In the genomic region with DNA sequence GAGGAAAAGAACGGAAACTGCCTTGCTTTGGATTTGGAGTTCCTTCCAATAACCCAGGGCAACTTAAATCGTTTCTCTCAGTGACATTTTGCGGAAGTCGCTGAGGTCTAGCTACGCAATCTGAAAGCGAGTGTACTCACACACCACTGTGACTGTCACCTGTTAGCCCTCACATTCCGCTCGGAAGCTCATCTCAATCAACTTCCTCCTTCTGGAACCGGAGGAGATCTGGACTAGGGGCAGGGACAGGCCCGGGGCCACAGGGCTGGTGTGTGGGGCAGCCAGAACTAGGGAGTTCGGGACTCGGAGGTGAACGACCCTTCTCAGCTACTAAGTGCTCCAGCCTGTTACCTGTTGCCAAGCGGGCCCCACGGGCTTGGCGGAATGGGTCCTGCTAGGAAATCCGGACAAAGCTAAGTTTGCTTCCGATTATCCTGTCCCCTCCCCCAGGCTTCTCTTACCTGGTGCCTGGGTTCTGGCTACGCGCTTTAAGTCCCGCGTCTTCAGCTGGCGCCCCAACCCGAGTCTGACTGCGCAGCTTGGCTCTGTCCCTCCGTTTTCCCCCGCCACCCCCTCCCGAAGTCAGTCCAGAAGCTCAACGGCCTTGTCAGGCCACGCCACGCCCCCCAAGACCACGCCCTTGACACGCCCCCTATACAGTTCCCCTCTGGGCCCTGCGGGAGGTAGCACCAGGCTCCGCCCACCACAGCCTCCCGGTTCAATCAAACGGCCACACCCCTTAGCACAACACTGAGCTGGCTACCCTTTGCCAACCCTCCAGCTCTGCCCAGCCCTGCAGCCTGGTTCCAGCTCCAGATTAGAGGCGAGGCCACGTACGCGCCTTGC, we compare ENCODE assay signal across 8 mouse cellular contexts. TPM values are rescaled to one million over a fixed set of nuclear protein-coding genes. Genes with fewer than 3 reads are reported as not detected.
DNase-seq lines count a peak whose midpoint lies in the region; ATAC-seq and TF ChIP-seq lines count a peak whose summit lies in the region.

No protein-coding gene starts in this region.

- H3K4me1 ChIP-seq in cerebellum, adult 2 months (ENCODE audit: control insufficient read depth, insufficient read depth, low read length) = no peaks in the 10 kb centered on the region
- no peaks in the 10 kb centered on the region for H3K4me1 ChIP-seq in forebrain, postnatal 0 days (ENCODE audit: insufficient read depth)
- peaks cover 32% of the 10 kb centered on the region for H3K4me1 ChIP-seq in lung, embryonic 14.5 days (ENCODE audit: insufficient read depth)

- intact Hi-C loops in heart, postnatal 36 days (cut with DNase I) = no loop called here

- H3K36me3 ChIP-seq in forebrain, postnatal 0 days (ENCODE audit: insufficient read depth) = no peaks in the 10 kb centered on the region
- H3K36me3 ChIP-seq in lung, embryonic 14.5 days (ENCODE audit: insufficient read depth) = no peaks in the 10 kb centered on the region

- TF ChIP-seq CTCF in cerebellum, adult 2 months (IDR thresholded peaks at IDR 0.05; ENCODE audit: borderline replicate concordance, insufficient read depth, low read depth, low read length) = no peak
- no peak for TF ChIP-seq CTCF in forebrain, postnatal 0 days (IDR thresholded peaks at IDR 0.05; ENCODE audit: low read depth)
- no peak for TF ChIP-seq CTCF in layer of hippocampus, adult 2 months (conservative IDR thresholded peaks at IDR 0.05)
- TF ChIP-seq CTCF in lung, embryonic 14.5 days (IDR thresholded peaks at IDR 0.05; ENCODE audit: low read depth) = no peak

- peak overlapping the region; percentile 20 for H3K4me3 ChIP-seq in cerebellum, adult 2 months (replicated peaks; ENCODE audit: insufficient read depth, low read depth, low read length)
- peak overlapping the region; percentile 40 for H3K4me3 ChIP-seq in forebrain, postnatal 0 days (ENCODE audit: low read depth, low read length)
- H3K4me3 ChIP-seq in layer of hippocampus, adult 2 months = peak overlapping the region; percentile 61
- H3K4me3 ChIP-seq in lung, embryonic 14.5 days (ENCODE audit: low read depth, low read length) = peak overlapping the region; percentile 58

- ATAC-seq in forebrain, postnatal 0 days = peak; percentile 87
- ATAC-seq in lung, embryonic 14.5 days (ENCODE audit: insufficient read depth) = peak; percentile 96
- peak; percentile 81 for ATAC-seq in neutrophil, adult 5-6 weeks (ENCODE audit: extremely low read depth, insufficient number of reproducible peaks, low FRiP score, poor library complexity, severe bottlenecking)

- TF ChIP-seq POLR2A in cerebellum, adult 2 months (IDR thresholded peaks at IDR 0.05; ENCODE audit: borderline replicate concordance, insufficient read depth, low read length) = no peak

- peak overlapping the region; percentile 35 for H3K9ac ChIP-seq in forebrain, postnatal 0 days
- H3K9ac ChIP-seq in lung, embryonic 14.5 days = peak overlapping the region; percentile 65

- WGBS in cerebellum, adult 2 months = 7% methylated on average over 41 of the region's 41 CpGs
- 4% methylated on average over 41 of the region's 41 CpGs for WGBS in forebrain, postnatal 0 days
- 2% methylated on average over 41 of the region's 41 CpGs for WGBS in lung, embryonic 14.5 days

- no peak overlapping the region for H3K27ac ChIP-seq in cerebellum, adult 2 months (ENCODE audit: insufficient read depth, low read length)
- no peak overlapping the region for H3K27ac ChIP-seq in forebrain, postnatal 0 days (ENCODE audit: low read depth, low read length)
- peak overlapping the region; percentile 67 for H3K27ac ChIP-seq in layer of hippocampus, adult 2 months
- peak overlapping the region; percentile 89 for H3K27ac ChIP-seq in lung, embryonic 14.5 days (ENCODE audit: low read depth)

- no peaks in the 10 kb centered on the region; the same call in 1 of the 2 replicates for H3K27me3 ChIP-seq in cerebellum, adult 2 months (ENCODE audit: control insufficient read depth, insufficient read depth, low read length)
- no peaks in the 10 kb centered on the region for H3K27me3 ChIP-seq in forebrain, postnatal 0 days (ENCODE audit: insufficient read depth, low read length)
- no peaks in the 10 kb centered on the region for H3K27me3 ChIP-seq in lung, embryonic 14.5 days (ENCODE audit: insufficient read depth, low read length)

- H3K9me3 ChIP-seq in forebrain, postnatal 0 days (ENCODE audit: low read length) = no peaks in the 10 kb centered on the region
- no peaks in the 10 kb centered on the region for H3K9me3 ChIP-seq in lung, embryonic 14.5 days (ENCODE audit: low read depth, low read length)

- peak; percentile 94 for DNase-seq in MEL-GATA-1-ER (ENCODE audit: extremely low read depth, low read depth)
- peak; percentile 57 to 64 for DNase-seq in cerebellum, adult 2 months
- peak; percentile 71 for DNase-seq in forebrain, postnatal 0 days
- DNase-seq in heart, postnatal 36 days = peak; percentile 94 to 95
- DNase-seq in layer of hippocampus, adult 2 months (ENCODE audit: low spot score in 2 of 2) = peak; percentile 75 to 90
- DNase-seq in lung, embryonic 14.5 days = peak; percentile 96
- peak; percentile 96 for DNase-seq in testis, postnatal 14 days (ENCODE audit: low spot score)

- peak overlapping the region; percentile 78 for H3K4me2 ChIP-seq in forebrain, postnatal 0 days (ENCODE audit: low read depth)
- peak overlapping the region; percentile 96 for H3K4me2 ChIP-seq in lung, embryonic 14.5 days

RNA-seq across cellular contexts. Expression of gene Cd82, which starts 0.8 kb away (rescaled TPM):
- polyA plus RNA-seq in cerebellum, adult 2 months (2012; rRNA removed) = 41.0 and 47.4 TPM in 2 replicates
- 9.7 and 12.7 TPM in 2 replicates for total RNA-seq in forebrain, postnatal 0 days (2014; rRNA removed)
- 19.3 and 20.7 TPM in 2 replicates for polyA plus RNA-seq in forebrain, postnatal 0 days (2015; fragmentation: Nextera tagmentation; extraction: Ambion mirVana)
- total RNA-seq in heart, postnatal 36 days (2021) = 10 to 100 TPM; 10.7 to 13.8 TPM
- total RNA-seq in layer of hippocampus, adult 2 months (2021) = 10 to 100 TPM; 17.2 to 17.9 TPM
- 21.7 and 22.2 TPM in 2 replicates for polyA plus RNA-seq in lung, embryonic 14.5 days (2014; fragmentation: Nextera tagmentation; extraction: Ambion mirVana)
- total RNA-seq in neutrophil, adult 5-6 weeks (2017) = 147 and 156 TPM in 2 replicates

Comparison
In these comparisons a context has a peak if more than half of its experiments do, and no peak if none do; other contexts are left out.
1. H3K27ac ChIP-seq: peak in layer of hippocampus, adult 2 months (single experiment) and lung, embryonic 14.5 days (single experiment); none in cerebellum, adult 2 months (single experiment) and forebrain, postnatal 0 days (single experiment).
2. Peak in every context shown above with its lines, with median percentiles within 50 percentile points of each other: DNase-seq, H3K4me3 ChIP-seq and ATAC-seq.